Mouse (Mus musculus) E14TG2a.4 (cell line): Measurements from ENCODE around the gene Hs6st1.

Source experiments
- CTCF ChIP-seq: conservative IDR thresholded peaks from 2 replicates; pipeline ENCODE4 v1.5.1; 2014; ENCODE audit warnings: low read length
- NANOG ChIP-seq: IDR thresholded peaks from 2 replicates; pipeline ENCODE4 v1.6.1; 2014; ENCODE audit warnings: borderline replicate concordance, low read length, mixed read lengths
- POU5F1 ChIP-seq: IDR thresholded peaks from 2 replicates; pipeline ENCODE4 v1.6.1; 2014; ENCODE audit warnings: low read length, borderline replicate concordance

DNA sequence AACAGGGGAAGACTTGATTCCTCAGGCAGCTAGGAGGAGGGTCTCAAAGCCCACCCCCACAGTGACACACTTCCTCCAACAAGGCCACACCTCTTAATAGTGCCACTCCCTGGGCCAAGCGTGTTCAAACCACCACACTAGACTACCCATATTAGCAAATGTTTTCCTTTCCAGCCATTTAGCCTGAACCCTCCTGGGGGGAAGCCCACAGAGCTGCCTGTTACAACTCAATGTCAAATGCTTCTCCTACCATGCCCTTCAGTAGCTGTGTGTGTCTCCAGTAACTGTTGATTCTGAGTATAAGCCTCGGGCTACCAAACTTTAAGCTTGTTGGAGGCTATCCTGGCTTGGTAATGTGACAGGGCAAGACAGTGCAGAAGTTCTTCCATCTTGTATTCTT lies 49.0 kb upstream of the Hs6st1 start:
- TF ChIP-seq CTCF (no peak), POU5F1 (no peak), NANOG (no peak)
